Mouse (Mus musculus) liver, embryonic 13.5 days (tissue): Measurements from ENCODE around the gene Ppp1r9a. TPM values are rescaled to one million over a fixed set of nuclear protein-coding genes. Genes with fewer than 3 reads are reported as not detected.

ENCODE experiments used
- ATAC-seq: fragments of 200-750 bp; cut with Nextera tagmentation; 2 replicates; pipeline ENCODE4 v1.8.0; 2017; ENCODE audit warnings: low read depth, mild to moderate bottlenecking, moderate number of reproducible peaks, moderate library complexity
- DNase-seq: peaks from one replicate; pipeline ENCODE4 v3.0.0; 2022
- H3K27ac ChIP-seq: fragments of 300-500 bp; sonication (generic); 2 replicates; pipeline ENCODE4 v1.5.1; 2015; ENCODE audit warnings: moderate library complexity, mild to moderate bottlenecking, inconsistent platforms
- H3K27me3 ChIP-seq: fragments of 300-500 bp; sonication (generic); 2 replicates; pipeline ENCODE4 v1.6.1; 2015; ENCODE audit warnings: mild to moderate bottlenecking, inconsistent platforms
- H3K36me3 ChIP-seq: fragments of 300-500 bp; sonication (generic); 2 replicates; pipeline ENCODE4 v1.6.1; 2015; ENCODE audit warnings: mild to moderate bottlenecking, inconsistent platforms
- H3K4me1 ChIP-seq: fragments of 300-500 bp; sonication (generic); replicated peaks from 2 replicates; pipeline ENCODE4 v1.6.1; 2015; ENCODE audit warnings: inconsistent platforms
- H3K4me2 ChIP-seq: fragments of 300-500 bp; sonication (generic); 2 replicates; pipeline ENCODE4 v1.6.1; 2015; ENCODE audit warnings: inconsistent platforms, mild to moderate bottlenecking, moderate library complexity
- H3K4me3 ChIP-seq: fragments of 300-500 bp; sonication (generic); replicated peaks from 2 replicates; pipeline ENCODE4 v1.5.1; 2015; ENCODE audit warnings: mild to moderate bottlenecking, inconsistent platforms
- H3K9ac ChIP-seq: fragments of 300-500 bp; sonication (generic); 2 replicates; pipeline ENCODE4 v1.6.1; 2015; ENCODE audit warnings: mild to moderate bottlenecking, inconsistent platforms
- H3K9me3 ChIP-seq: fragments of 300-500 bp; sonication (generic); replicated peaks from 2 replicates; pipeline ENCODE4 v1.6.1; 2016; ENCODE audit warnings: inconsistent platforms
- WGBS: fragments of 180-500 bp; shearing (Covaris S2); methylation state at CpG from one replicate; pipeline ENCODE4 v1.1.7; 2015; ENCODE audit not compliant: insufficient replicate concordance; 5-methylcytosine and 5-hydroxymethylcytosine counted together
- polyA plus RNA-seq: library from polyadenylated mRNA; unstranded; fragments of >200 nt; fragmentation: Nextera tagmentation; extraction: Ambion mirVana; gene quantifications from 2 replicates; pipeline ENCODE4 v1.2.1, GENCODE M21; 2015

The Ppp1r9a gene
- polyA plus RNA-seq, 1 experiment from 2014 or later: 3.6 TPM

- Histone ChIP-seq H3K27ac (no peak overlapping the region), H3K9ac (no peak overlapping the region), H3K4me3 (no peak overlapping the region), H3K4me2 (no peak overlapping the region), H3K4me1 (peaks cover 65% of the 10 kb centered on the region), H3K9me3 (no peaks in the 10 kb centered on the region), H3K27me3 (no peaks in the 10 kb centered on the region), H3K36me3 (peaks cover 6% of the 10 kb centered on the region; the same call in 1 of the 2 replicates)
- DNase-seq: no peak
- no peak for ATAC-seq
- 78% methylated on average over 6 of the region's 6 CpGs for WGBS
Observed at GRCm38 (mm10) chr6:5162052-5162451, 259.3 kb downstream of the Ppp1r9a start.

GRCm38 (mm10) chr6:5163507-5164144 is 260.9 kb downstream of the Ppp1r9a start:
- Histone ChIP-seq H3K4me2 (no peak overlapping the region), H3K36me3 (peaks cover 6% of the 10 kb centered on the region; the same call in 1 of the 2 replicates), H3K9me3 (no peaks in the 10 kb centered on the region), H3K27me3 (no peaks in the 10 kb centered on the region), H3K9ac (no peak overlapping the region), H3K4me3 (no peak overlapping the region), H3K27ac (peak overlapping the region; percentile 30), H3K4me1 (peaks cover 62% of the 10 kb centered on the region)
- 83% methylated on average over 14 of the region's 14 CpGs for WGBS
- DNase-seq (no peak), ATAC-seq (peak; percentile 66)

DNA sequence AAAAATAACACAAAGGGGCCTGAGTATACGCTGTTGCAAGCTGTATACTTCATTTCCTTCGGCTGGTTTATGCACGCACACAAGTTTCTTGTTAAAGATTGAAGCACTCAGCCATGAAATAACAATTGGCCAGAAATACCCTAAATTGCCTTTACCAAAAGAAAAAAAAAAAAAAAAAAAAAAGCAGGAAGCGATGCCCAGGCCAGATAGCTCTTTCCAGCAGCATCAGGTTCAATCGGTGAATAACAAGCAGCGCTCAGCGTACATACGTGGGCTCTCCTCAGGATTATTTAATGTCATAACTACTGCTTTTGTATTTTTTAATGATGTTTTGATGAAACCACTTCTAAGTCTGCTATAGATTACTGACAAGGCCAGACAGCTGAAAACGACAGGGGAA is 262.1 kb downstream of the Ppp1r9a start:
- Histone ChIP-seq H3K4me3 (no peak overlapping the region), H3K4me1 (peaks cover 50% of the 10 kb centered on the region), H3K9me3 (no peaks in the 10 kb centered on the region), H3K4me2 (peak overlapping the region; percentile 13; the same call in 1 of the 2 replicates), H3K36me3 (peaks cover 2% of the 10 kb centered on the region; the same call in 1 of the 2 replicates), H3K9ac (no peak overlapping the region), H3K27me3 (no peaks in the 10 kb centered on the region), H3K27ac (0 out of 2 replicates have a peak overlapping the region, but pooled peaks have one; percentile 4)
- WGBS: 44% methylated on average over 9 of the region's 9 CpGs
- ATAC-seq: no peak
- no peak for DNase-seq

DNA sequence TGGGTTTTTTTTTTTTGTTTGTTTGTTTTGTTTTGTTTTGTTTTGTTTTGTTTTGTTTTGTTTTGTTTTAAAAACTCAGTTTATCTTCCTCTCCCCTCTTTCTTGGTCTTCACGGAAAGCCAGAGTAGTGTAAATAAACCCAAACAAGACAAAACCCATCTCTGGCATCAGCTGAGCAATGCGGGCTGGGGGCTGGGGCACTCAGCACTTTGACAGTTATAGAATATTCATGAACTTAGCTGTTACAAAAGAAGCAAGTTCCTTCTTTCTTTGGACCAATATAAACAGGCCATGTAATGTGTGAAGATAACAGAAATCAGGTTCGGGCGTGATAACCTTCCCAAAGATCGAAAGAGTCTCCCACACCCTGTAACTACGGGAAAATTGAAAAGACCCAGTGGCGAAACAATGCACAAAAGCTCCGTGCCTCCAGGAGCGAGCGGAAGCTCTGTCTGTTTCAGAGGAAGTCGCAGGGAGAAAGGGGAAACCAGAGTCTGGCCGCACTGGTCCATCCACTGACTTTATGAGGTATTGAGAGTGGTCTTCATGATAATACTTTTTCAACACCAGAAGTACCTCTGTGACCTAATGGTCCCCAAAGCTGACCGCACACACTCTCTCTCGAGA is 264.4 kb downstream of the Ppp1r9a start:
- H3K4me2 ChIP-seq: peak overlapping the region; percentile 49
- H3K4me1 ChIP-seq: peaks cover 53% of the 10 kb centered on the region
- H3K36me3 ChIP-seq: no peaks in the 10 kb centered on the region; the same call in 1 of the 2 replicates
- H3K4me3 ChIP-seq: 0 out of 2 replicates have a peak overlapping the region, but pooled peaks have one; percentile 1
- peak overlapping the region; percentile 18; the same call in 1 of the 2 replicates for H3K9ac ChIP-seq
- H3K27me3 ChIP-seq: no peaks in the 10 kb centered on the region
- H3K9me3 ChIP-seq: no peaks in the 10 kb centered on the region
- DNase-seq (no peak), ATAC-seq (no peak)
- WGBS: 13% methylated on average over 14 of the region's 14 CpGs
- H3K27ac ChIP-seq: no peak overlapping the region

DNA sequence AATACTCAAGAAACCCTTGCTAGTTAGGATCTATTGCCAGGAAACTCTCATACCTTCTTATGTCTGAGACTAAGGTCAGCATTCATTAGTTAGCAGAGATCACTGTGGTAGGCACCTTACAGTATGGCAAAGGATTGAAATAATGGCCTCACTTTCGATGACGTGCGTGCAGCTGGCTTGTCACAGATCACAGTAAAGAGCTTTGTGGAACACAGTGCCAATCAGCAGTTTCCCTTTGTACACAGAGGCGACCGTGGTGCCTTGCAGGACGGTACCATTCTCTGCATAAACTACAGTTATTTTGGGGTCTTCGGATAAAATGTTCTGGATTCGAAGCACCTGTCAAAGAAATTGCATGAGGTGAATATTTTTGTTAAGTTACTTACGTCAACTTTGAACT is 265.4 kb downstream of the Ppp1r9a start:
- ATAC-seq (no peak), DNase-seq (no peak)
- WGBS: 74% methylated on average over 9 of the region's 9 CpGs
- no peak overlapping the region for H3K4me2 ChIP-seq
- H3K9me3 ChIP-seq: no peaks in the 10 kb centered on the region
- no peak overlapping the region for H3K4me3 ChIP-seq
- peaks cover 60% of the 10 kb centered on the region for H3K4me1 ChIP-seq
- H3K27ac ChIP-seq: no peak overlapping the region
- no peak overlapping the region for H3K9ac ChIP-seq
- no peaks in the 10 kb centered on the region for H3K27me3 ChIP-seq
- H3K36me3 ChIP-seq: no peaks in the 10 kb centered on the region

- Histone ChIP-seq H3K4me1 (peaks cover 38% of the 10 kb centered on the region), H3K9ac (no peak overlapping the region), H3K4me2 (no peak overlapping the region), H3K27me3 (no peaks in the 10 kb centered on the region), H3K4me3 (no peak overlapping the region), H3K9me3 (no peaks in the 10 kb centered on the region), H3K27ac (peak overlapping the region; percentile 56), H3K36me3 (no peaks in the 10 kb centered on the region)
- DNase-seq (no peak), ATAC-seq (peak; percentile 75)
- 64% methylated on average over 4 of the region's 4 CpGs for WGBS
Observed at GRCm38 (mm10) chr6:5171418-5171817, 268.7 kb downstream of the Ppp1r9a start.

DNA sequence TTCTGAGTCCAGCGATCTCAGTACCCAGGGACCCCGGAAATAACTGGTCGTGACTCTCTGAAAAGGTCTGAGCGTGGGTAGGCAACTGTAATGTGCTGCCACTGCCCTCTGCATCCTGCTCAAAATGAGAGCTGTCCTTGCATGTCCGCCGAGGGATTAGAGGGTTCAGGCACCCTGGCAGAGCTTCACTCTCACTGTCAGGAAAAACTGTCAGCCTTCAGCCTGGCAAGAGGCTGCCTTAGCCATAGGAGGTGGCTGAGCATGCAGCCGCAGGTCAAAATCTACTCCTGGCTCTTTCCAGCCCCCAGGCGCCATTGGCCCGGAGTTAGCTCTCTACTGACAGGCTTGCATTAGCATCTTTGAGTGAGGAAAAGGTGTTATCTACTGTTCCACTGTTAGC is 269.9 kb downstream of the Ppp1r9a start:
- no peaks in the 10 kb centered on the region for H3K36me3 ChIP-seq
- H3K27me3 ChIP-seq: no peaks in the 10 kb centered on the region
- peaks cover 27% of the 10 kb centered on the region for H3K4me1 ChIP-seq
- no peak overlapping the region for H3K4me3 ChIP-seq
- H3K4me2 ChIP-seq: no peak overlapping the region
- no peak overlapping the region for H3K27ac ChIP-seq
- ATAC-seq (no peak), DNase-seq (no peak)
- H3K9me3 ChIP-seq: no peaks in the 10 kb centered on the region
- no peak overlapping the region for H3K9ac ChIP-seq
- 80% methylated on average over 9 of the region's 9 CpGs for WGBS

DNA sequence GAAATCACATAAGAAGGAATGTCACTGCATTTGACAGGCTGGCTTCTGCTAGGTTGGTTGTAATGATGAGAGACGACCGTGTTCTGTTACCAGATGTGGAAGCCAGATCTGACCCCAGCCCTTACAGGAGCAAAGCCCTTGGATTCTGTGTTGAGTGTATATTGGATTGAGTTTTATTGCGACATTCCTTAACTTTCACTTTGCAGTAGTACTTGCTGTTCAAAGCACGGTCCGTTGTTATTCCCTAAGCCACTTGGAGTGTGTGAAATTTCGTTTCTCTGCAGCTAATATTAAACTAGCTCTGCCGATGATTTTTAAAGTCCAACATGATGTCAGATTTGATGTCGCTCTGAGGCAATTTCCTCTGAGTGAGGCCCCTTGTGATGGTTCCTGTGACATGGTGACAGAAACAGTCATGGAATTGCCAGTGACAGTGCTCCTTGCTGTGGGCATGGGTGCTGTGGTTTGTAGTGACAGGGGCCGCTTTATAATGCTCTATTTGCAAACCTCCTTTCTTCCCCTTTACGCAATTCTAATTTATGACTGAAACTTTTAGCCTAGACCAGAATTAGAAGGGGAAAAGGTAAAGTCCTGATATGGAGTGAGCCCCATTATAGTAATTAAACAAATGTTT is 271.6 kb downstream of the Ppp1r9a start:
- Histone ChIP-seq H3K9me3 (no peaks in the 10 kb centered on the region), H3K36me3 (no peaks in the 10 kb centered on the region), H3K4me3 (no peak overlapping the region), H3K4me1 (peaks cover 22% of the 10 kb centered on the region; the same call in 1 of the 2 replicates), H3K9ac (no peak overlapping the region), H3K27me3 (peaks cover 9% of the 10 kb centered on the region; the same call in 1 of the 2 replicates), H3K27ac (no peak overlapping the region), H3K4me2 (no peak overlapping the region)
- DNase-seq: no peak
- ATAC-seq: no peak
- 62% methylated on average over 10 of the region's 10 CpGs for WGBS

DNA sequence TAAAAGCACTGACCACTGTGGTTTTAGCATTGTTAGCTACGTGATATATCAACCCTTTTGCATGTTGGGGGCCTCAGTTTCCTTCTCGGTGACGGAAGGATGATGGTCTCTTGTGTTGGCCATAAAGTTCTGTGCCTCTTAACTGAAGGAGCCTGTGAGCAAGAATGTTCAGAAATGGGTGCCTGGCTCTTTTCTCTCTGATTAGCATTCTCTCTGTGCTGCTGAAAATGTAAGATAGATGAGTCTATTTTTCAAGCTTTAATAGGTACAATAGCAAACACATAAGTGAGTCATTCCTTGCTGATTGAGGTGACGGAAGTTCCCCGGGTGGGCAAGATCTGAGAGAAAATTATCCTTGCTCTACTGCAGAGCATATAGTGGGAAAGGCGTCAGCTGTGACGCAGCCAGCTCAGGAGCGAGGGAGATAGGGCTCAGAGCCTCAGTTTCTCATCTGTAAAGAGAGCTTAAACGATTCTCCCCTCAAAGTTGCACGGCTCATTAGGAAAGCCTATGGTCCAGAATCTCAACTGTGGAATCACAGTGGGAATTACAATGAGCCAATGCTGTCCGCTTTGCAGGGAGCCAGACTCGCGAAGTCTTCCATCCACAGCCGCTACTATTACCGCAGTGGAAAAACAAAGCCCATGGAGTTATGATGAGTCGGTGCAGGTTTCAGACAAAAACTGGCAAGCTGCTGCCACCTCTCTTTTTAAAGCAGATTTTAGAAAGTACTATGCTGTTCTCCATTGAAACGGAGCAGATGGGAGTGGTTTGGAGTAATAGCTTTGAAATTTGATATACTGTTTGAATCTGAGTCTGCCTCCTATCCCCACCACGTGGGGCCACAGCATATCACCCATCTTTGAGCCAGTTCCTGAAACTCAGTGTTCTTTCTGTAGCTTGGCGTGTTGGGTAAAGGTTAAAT is 275.5 kb downstream of the Ppp1r9a start:
- no peak overlapping the region for H3K27ac ChIP-seq
- no peaks in the 10 kb centered on the region for H3K9me3 ChIP-seq
- no peaks in the 10 kb centered on the region for H3K36me3 ChIP-seq
- no peak for ATAC-seq
- 0 out of 2 replicates have a peak, but pooled peaks cover 5% of the 10 kb centered on the region for H3K4me1 ChIP-seq
- no peak for DNase-seq
- no peak overlapping the region for H3K4me3 ChIP-seq
- H3K9ac ChIP-seq: no peak overlapping the region
- peaks cover 19% of the 10 kb centered on the region; the same call in 1 of the 2 replicates for H3K27me3 ChIP-seq
- no peak overlapping the region for H3K4me2 ChIP-seq
- WGBS: 68% methylated on average over 19 of the region's 19 CpGs

DNA sequence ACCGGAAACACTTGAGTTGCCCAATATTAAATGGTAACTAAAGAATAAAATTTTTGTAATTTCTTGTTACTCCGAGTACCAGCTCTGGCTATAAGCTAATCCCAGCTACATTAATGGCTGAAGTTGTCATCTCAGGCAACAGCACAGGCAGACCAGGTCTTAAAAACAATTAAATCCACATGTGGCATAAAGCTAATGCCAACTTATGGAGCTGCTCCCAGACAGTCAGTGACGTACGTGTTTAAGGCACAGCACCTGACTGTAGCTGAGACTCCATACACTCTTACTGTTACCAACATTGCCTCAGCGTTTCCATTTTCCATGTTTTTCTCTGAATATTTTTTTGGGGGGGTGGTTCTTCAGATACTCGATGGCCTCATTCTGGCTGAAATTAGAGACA is 276.5 kb downstream of the Ppp1r9a start:
- WGBS: 77% methylated on average over 6 of the region's 6 CpGs
- Histone ChIP-seq H3K9me3 (no peaks in the 10 kb centered on the region), H3K9ac (no peak overlapping the region), H3K27ac (no peak overlapping the region), H3K36me3 (no peaks in the 10 kb centered on the region), H3K27me3 (peaks cover 19% of the 10 kb centered on the region; the same call in 1 of the 2 replicates), H3K4me1 (0 out of 2 replicates have a peak, but pooled peaks cover 2% of the 10 kb centered on the region), H3K4me3 (no peak overlapping the region), H3K4me2 (no peak overlapping the region)
- ATAC-seq (no peak), DNase-seq (no peak)
